13 mouse cellular contexts compared by ENCODE assay signal in genomic region chr17:9632579-9633252, GRCm38 (mm10). TPM values are rescaled to one million over a fixed set of nuclear protein-coding genes. Genes with fewer than 3 reads are reported as not detected.
DNase-seq lines count a peak whose midpoint lies in the region; ATAC-seq and TF ChIP-seq lines count a peak whose summit lies in the region.
"Had no signal": no experiment of that assay in that cellular context is flagged by ENCODE, and none has a peak within 500 bp of the region (broad histone marks: within the 10 kb centered on the region; RNA-seq: fewer than 3 reads in every experiment).

No protein-coding gene starts in this region.

- no peaks in the 10 kb centered on the region for H3K4me1 ChIP-seq in midbrain, postnatal 0 days (ENCODE audit: insufficient read depth, low read length)
- peaks cover 32% of the 10 kb centered on the region for H3K4me1 ChIP-seq in midbrain, embryonic 10.5 days
- no peaks in the 10 kb centered on the region for H3K4me1 ChIP-seq in hindbrain, embryonic 14.5 days (replicated peaks; ENCODE audit: control insufficient read depth, insufficient read depth, low read length)
- H3K4me1 ChIP-seq in neural tube, embryonic 15.5 days, result no peaks in the 10 kb centered on the region
- H3K4me1 ChIP-seq: limb, embryonic 10.5 days had no signal

- H3K9ac ChIP-seq in midbrain, postnatal 0 days (replicated peaks; ENCODE audit: low read length, poor library complexity, severe bottlenecking), result no peak overlapping the region
- H3K9ac ChIP-seq in hindbrain, embryonic 14.5 days, result no peak overlapping the region
- no peak overlapping the region for H3K9ac ChIP-seq in neural tube, embryonic 15.5 days (replicated peaks)
- H3K9ac ChIP-seq: liver, postnatal 0 days had no signal

- no peak for TF ChIP-seq CTCF in midbrain, postnatal 0 days (IDR thresholded peaks at IDR 0.05)

- intact Hi-C loops in heart, postnatal 25 days (cut with DNase I), result no loop called here

- no peaks in the 10 kb centered on the region for H3K9me3 ChIP-seq in midbrain, postnatal 0 days (ENCODE audit: low read length)
- no peaks in the 10 kb centered on the region for H3K9me3 ChIP-seq in midbrain, embryonic 10.5 days (replicated peaks)
- no peaks in the 10 kb centered on the region for H3K9me3 ChIP-seq in hindbrain, embryonic 14.5 days (ENCODE audit: control insufficient read depth, low read length)
- no peaks in the 10 kb centered on the region for H3K9me3 ChIP-seq in neural tube, embryonic 15.5 days (replicated peaks)
- H3K9me3 ChIP-seq: limb, embryonic 10.5 days had no signal

- H3K36me3 ChIP-seq in midbrain, postnatal 0 days (ENCODE audit: insufficient read depth, low read length), result no peaks in the 10 kb centered on the region
- H3K36me3 ChIP-seq in midbrain, embryonic 10.5 days, result no peaks in the 10 kb centered on the region
- no peaks in the 10 kb centered on the region for H3K36me3 ChIP-seq in hindbrain, embryonic 14.5 days (replicated peaks; ENCODE audit: control insufficient read depth, insufficient read depth)
- no peaks in the 10 kb centered on the region for H3K36me3 ChIP-seq in neural tube, embryonic 15.5 days
- H3K36me3 ChIP-seq: limb, embryonic 10.5 days had no signal

- H3K4me2 ChIP-seq in midbrain, postnatal 0 days (ENCODE audit: low read depth, low read length, poor library complexity, severe bottlenecking), result no peak overlapping the region
- no peak overlapping the region for H3K4me2 ChIP-seq in hindbrain, embryonic 14.5 days (replicated peaks)
- no peak overlapping the region for H3K4me2 ChIP-seq in neural tube, embryonic 15.5 days

- H3K27me3 ChIP-seq in midbrain, postnatal 0 days (ENCODE audit: insufficient read depth, low read length), result no peaks in the 10 kb centered on the region
- H3K27me3 ChIP-seq in midbrain, embryonic 10.5 days (ENCODE audit: low read depth, poor library complexity, severe bottlenecking), result no peaks in the 10 kb centered on the region
- no peaks in the 10 kb centered on the region for H3K27me3 ChIP-seq in hindbrain, embryonic 14.5 days (ENCODE audit: control insufficient read depth, insufficient read depth, low read length)
- no peaks in the 10 kb centered on the region for H3K27me3 ChIP-seq in neural tube, embryonic 15.5 days (replicated peaks)

- no peak overlapping the region for H3K4me3 ChIP-seq in midbrain, postnatal 0 days (ENCODE audit: low read depth, low read length)
- no peak overlapping the region for H3K4me3 ChIP-seq in midbrain, embryonic 10.5 days
- no peak overlapping the region for H3K4me3 ChIP-seq in hindbrain, embryonic 14.5 days (replicated peaks; ENCODE audit: low read length)
- no peak overlapping the region for H3K4me3 ChIP-seq in neural tube, embryonic 15.5 days (replicated peaks)
- H3K4me3 ChIP-seq: limb, embryonic 10.5 days had no signal

- 51% methylated on average over 16 of the region's 16 CpGs for WGBS in midbrain, postnatal 0 days
- WGBS in midbrain, embryonic 10.5 days, result 83% methylated on average over 16 of the region's 16 CpGs
- 40% methylated on average over 16 of the region's 16 CpGs for WGBS in hindbrain, embryonic 14.5 days
- WGBS in neural tube, embryonic 15.5 days, result 36% methylated on average over 16 of the region's 16 CpGs

- DNase-seq in midbrain, postnatal 0 days (ENCODE audit: low spot score), result peak; percentile 81
- DNase-seq in midbrain, embryonic 10.5 days (ENCODE audit: low spot score), result no peak
- peak; percentile 8 to 33 for DNase-seq in cerebellum, postnatal 10 days
- DNase-seq in hindbrain, embryonic 14.5 days (ENCODE audit: low spot score), result no peak
- no peak for DNase-seq in kidney, postnatal 25 days
- DNase-seq in heart, postnatal 25 days (ENCODE audit: low spot score), result no peak
- DNase-seq: gastrocnemius, postnatal 36 days; kidney, adult 2 months; liver, postnatal 0 days; thymus, postnatal 14 days had no signal

- H3K27ac ChIP-seq in midbrain, postnatal 0 days (ENCODE audit: low read depth, low read length), result peak overlapping the region; percentile 57; the same call in 1 of the 2 replicates
- no peak overlapping the region; the same call in 1 of the 2 replicates for H3K27ac ChIP-seq in midbrain, embryonic 10.5 days (replicated peaks)
- peak overlapping the region; percentile 47 for H3K27ac ChIP-seq in hindbrain, embryonic 14.5 days
- peak overlapping the region; percentile 65 for H3K27ac ChIP-seq in neural tube, embryonic 15.5 days (replicated peaks)
- H3K27ac ChIP-seq: limb, embryonic 10.5 days had no signal

- ATAC-seq in midbrain, postnatal 0 days (ENCODE audit: low FRiP score), result peak; percentile 73
- ATAC-seq in hindbrain, embryonic 14.5 days (ENCODE audit: low FRiP score), result peak; percentile 60; the same call in 1 of the 2 replicates
- ATAC-seq in neural tube, embryonic 15.5 days (ENCODE audit: low FRiP score), result peak; percentile 83
- ATAC-seq: liver, postnatal 0 days had no signal

RNA-seq across cellular contexts. Expression of gene Pabpc6, which starts 36.8 kb away (rescaled TPM):
- not detected in 2 replicates for total RNA-seq in midbrain, postnatal 0 days (2014; rRNA removed)
- not detected in 2 replicates for polyA plus RNA-seq in midbrain, postnatal 0 days (2015; fragmentation: Nextera tagmentation; extraction: Ambion mirVana)
- polyA plus RNA-seq in midbrain, embryonic 10.5 days (2016; fragmentation: Nextera tagmentation; extraction: Ambion mirVana), result not detected in 2 replicates
- polyA plus RNA-seq in hindbrain, embryonic 14.5 days (2014; fragmentation: Nextera tagmentation; extraction: Ambion mirVana), result not detected in 2 replicates
- not detected in 2 replicates for polyA plus RNA-seq in neural tube, embryonic 15.5 days (2015; fragmentation: Nextera tagmentation; extraction: Ambion mirVana)
- not detected for total RNA-seq in heart, postnatal 25 days (2021)
- total RNA-seq: gastrocnemius, postnatal 36 days had no signal
- polyA plus RNA-seq: heart, postnatal 0 days; limb, embryonic 10.5 days; liver, postnatal 0 days had no signal

Comparison
In these comparisons a context has a peak if more than half of its experiments do, and no peak if none do; other contexts are left out.
1. DNase-seq: peak in midbrain, postnatal 0 days (single experiment) and cerebellum, postnatal 10 days (2 of 2); none in midbrain, embryonic 10.5 days (single experiment), hindbrain, embryonic 14.5 days (single experiment), kidney, postnatal 25 days (0 of 2) and heart, postnatal 25 days (single experiment).
2. Peak in every context shown above with its lines, with median percentiles within 50 percentile points of each other: ATAC-seq.